Mouse (Mus musculus) cerebellum, adult 8-10 months (tissue): ENCODE data around the gene Wdr45.
"Not testable (repeated sequence)": the region's sequence is repeated elsewhere in the genome, so short reads cannot be mapped to it uniquely, and the experiment has no call there.

Source experiments
- DNase-seq: peaks from one replicate; pipeline ENCODE4 v3.0.0; 2022

Gene Wdr45

DNA sequence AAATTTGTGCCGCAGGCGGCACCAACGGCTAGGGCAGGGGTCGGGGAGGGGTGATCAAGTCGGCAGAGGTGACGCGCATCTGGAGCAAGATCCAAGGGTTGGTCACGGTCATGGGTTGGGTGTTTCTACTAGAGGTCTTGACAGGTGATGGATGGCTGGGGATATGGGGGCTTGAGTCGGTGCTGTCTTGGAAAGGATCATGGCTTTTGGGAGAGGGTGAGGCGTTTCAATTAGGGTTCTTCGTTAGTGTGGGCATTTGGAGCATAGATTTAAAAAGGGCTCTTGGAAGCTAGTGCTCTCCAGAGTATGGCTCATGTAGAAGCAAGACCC lies 8.1 kb downstream of the Wdr45 start:
- DNase-seq: no peak

DNA sequence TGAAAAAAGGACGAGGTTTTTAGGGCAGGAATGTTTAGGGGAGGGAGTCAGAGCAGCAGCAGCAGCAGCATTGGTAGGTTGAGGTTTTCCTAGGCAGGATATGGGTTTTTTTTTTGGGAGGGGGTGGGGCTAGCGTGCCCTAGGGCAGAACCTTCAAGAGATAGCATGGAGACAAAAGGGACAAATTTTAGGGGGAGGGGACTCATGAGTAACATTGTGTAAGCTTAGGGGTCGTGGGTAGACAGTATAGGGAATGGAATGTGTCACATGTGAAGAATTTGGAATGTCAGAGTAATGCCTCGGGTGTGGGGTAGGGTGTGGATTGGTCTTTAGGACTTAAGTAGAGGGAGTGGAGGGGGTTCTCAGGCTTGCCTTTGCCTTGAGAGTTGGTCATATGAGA lies 8.6 kb downstream of the Wdr45 start:
- no peak for DNase-seq

DNA sequence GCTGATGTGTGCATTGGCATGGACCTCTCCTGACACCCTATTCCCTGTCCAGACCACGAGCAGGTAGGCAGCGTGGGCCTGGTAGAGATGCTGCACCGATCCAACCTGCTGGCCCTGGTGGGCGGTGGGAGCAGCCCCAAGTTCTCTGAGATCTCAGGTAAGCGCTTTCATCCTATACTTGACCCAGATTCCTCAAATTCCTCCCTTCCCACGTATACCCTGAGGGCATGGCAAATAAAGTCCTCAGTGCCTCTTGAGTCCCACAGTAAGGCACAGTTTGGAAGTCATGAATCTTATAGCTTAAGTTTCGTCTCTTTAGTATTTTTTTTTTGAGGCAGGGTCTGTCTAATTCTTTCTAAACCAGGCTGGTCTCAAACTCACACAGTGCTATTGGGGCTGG lies 10.0 kb downstream of the Wdr45 start:
- DNase-seq: no peak

DNA sequence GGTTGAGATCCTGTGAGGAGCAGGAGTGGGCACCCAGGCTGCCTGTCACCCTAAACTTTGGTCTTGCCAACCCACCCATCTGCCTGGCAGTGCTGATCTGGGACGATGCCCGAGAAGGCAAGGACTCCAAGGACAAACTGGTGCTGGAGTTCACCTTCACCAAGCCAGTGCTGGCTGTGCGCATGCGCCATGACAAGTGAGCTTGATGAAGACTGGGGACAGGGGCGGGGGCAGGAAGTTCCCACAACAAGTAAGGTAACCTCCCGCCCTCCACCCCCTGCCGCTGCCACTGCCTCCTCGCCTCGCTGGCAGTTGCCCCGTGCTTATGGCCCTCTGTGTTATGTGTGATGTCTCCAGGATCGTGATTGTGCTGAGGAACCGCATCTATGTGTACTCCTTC lies 11.7 kb downstream of the Wdr45 start:
- DNase-seq: no peak

DNA sequence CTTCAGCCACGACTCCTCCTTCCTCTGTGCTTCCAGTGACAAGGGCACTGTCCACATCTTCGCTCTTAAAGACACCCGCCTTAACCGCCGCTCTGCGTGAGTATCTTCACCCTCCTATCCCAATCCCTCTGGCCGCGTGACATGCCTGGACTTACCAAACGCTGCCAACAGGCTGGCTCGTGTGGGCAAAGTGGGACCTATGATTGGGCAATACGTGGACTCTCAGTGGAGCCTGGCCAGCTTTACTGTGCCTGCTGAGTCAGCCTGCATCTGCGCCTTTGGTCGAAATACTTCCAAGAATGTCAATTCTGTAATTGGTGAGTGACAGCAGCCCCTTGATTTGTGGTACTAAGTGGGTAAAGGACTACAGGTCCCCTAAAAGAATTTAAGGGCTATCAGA lies 13.0 kb downstream of the Wdr45 start:
- DNase-seq: no peak

DNA sequence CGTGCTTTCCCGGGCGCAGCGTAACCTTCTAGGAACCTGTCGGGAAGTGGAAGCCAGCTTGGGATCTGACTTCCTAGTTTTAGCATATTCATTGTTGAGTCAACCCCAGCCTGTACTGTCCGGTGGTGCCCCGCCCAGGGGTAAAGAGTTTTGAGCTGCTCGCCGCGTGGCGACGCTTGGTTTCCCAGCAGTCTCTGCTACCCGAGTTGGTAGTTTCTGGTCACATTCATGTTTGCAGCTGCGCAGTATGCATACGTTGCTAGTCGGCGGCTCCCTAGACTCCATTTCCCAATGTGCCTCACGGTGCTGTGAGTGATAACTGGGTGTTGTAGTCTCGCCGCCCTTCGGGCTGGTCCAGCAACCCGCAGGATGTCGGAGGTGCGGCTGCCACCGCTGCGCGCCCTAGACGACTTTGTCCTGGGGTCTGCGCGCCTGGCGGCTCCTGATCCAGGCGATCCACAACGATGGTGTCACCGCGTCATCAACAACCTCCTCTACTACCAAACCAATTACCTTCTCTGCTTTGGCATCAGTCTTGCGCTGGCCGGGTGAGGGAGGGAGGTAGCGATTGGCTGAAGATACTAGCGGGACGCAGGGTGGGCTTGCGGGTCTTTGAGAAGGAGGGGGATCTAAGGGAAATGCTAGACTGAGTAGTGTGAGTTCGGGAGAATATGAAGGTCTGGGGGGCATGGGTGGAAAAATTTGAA lies 14.2 kb downstream of the Wdr45 start, which contains the start of gene Praf2:
Gene Praf2, plus strand, starts transcription at position 225 of the 707 bp plus-strand sequence.
- peak; percentile 60 for DNase-seq

DNA sequence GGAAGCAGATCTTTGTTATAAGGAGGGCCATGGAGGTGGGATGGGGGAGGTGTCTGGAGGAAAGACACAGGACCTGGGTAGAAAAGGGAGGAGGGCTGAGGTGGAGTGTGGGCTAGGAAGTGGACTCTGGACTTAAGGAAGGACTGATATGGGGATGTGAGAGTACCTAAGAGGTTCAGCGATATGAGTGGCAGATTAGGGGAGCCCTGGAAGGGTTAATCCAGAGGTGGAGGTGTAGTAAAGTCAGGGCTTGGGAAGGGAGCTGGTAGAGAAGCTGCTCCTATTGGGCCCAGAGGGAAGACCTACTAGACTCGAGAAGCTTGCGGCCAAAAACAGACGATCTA lies 14.8 kb downstream of the Wdr45 start:
- no peak for DNase-seq

DNA sequence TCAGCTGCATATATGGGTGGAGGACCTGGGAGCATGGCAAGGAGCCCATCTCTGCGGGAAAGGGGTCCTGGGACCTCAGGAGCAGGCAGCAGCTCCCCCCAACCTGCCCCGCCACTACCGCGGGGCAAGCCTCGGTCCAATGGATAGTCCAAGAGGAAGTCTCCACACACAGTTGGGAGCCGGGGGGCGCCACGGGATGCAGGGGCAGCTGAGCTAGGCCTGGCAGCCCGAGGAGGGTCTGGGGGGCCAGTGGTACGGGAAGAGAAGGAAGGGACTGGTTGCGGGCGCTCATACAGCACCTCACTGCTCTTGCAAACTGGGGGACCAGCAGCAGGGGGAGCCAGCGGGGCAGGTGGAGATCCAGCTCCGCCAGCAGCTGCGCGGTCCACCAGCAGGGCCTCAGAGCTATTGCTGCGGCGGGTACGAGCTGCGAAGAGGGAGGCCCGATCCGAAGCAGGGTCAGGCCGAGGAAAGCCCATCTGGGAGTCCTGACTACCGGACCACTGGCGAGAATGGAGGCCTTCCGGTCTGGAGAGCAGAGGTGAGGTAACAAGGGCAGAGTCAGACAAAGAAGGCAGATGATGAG lies 19.5 kb downstream of the Wdr45 start:
- DNase-seq: peak; percentile 53

DNA sequence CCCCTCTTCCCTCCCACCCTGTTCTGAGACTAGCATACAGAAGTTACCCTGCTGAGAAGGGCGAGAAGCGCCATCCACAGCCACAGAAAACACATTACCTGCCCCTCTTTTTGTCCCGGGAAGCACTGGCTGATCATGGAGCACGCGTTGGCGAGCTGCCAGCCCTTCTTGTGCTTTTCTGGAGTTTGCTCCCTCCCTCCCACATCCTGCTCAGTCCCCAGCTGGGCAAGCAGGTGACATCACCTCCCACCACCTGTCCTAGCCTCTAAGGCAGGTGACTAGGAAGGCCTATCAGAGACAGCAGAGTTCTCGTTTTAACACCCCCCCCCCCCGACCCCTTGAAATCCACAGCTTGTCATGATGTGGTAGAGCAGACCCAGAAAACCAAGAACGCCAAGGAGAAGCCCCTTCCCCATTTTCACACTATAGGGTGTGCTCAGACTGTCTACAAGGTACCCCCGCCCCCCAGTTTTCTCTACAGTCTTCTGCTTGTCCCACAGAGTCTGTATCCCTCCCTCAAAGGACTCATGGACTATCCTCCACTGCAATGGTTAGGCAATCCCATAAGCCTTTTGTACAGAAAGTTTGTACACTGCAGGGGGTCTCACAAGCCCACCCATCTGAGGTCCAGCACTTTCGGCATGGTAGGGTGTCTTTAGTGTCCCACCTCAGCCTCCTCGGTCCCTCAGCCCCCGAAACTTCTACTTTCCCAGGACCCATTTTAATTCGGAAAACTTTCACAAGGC lies 25.4 kb downstream of the Wdr45 start:
- DNase-seq: peak; percentile 80

DNA sequence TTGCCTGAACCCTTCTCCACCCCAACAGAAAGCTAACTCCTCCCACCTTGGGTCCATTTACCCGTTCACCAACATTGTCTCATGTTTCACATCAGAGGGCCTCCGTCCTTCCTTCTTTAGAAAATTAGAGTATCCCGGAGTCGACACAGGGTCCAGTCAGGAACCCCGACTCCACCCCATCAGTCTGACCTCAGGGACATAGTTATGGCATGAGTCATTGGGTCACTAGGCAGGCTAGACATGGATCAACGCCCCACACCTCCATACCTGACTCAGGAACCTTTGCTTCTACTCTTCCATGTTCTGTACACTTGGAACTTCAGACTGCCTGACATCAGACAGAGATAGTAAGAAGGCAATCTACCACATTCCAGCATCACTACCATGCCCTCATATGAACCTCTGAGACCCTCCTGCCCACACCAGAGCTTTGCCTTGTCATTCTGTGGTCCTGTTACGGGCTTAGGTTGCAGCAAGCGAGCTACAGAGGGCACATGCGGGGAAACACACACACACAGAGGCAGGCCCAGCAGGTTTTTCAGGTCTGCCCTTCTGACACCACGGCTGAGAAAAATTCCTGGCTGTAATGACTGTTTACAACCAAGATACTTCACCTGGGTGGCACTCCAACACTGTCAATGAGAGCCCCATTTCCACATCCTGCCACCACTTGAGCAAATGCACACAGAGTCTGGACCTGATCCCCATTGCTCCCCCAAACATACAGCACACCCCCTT lies 26.1 kb downstream of the Wdr45 start:
- DNase-seq: no peak

DNA sequence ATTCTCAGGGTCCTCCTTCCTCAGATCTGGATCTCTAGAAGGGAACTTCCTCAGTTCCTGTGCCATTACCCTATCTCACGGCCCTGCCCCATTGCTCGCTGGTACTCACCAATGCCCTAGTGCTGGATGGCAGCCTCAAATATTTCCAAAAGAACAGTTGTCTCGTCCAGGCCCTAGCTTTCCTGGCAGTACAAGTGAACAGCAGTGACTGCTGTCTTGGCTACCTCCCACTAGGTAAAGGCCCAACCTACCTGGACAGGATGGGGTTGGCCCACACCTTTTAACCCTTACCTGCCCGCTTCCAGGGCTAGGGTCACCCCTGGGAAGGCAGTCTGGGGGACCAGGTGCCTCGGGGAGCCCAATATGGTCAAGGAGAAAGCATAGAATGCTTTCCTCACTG lies 27.0 kb downstream of the Wdr45 start:
- DNase-seq: peak; percentile 53

DNA sequence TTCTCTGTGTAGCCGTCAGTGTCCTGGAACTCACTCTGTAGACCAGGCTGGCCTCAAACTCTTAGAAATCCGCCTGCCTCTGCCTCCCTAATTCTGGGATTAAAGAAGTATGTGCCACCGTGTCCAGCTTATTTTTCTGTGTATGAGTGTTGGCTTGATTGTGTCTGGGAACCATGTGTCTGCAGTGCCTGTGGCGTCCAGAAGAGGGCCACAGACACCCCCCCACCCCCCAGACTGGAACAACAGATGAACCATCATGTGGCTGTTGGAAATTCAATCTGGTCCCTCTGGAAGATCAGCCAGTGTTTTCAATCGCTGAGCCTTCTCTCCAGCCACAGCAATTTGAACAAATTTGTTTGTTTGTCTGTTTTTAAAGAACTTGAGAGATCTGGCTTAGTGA lies 29.3 kb downstream of the Wdr45 start:
- DNase-seq: no peak

DNA sequence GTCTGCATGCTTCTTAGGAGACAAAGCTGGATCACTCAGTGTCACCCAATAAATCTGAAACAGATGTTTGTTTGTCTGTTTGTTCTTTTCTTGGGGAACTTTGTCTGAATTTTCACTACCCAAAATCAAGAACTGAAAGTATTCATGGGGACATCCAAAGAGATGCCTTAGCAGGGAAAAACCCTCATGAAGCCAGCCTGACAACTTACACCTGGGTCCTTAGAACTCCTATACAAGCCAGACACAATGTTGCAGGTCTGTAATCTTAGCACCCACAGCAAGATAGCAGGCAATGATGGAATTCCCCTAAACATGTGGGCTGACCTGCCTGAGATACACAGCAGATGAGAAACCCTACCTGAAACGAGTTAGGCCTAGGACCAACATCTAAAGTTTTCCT lies 30.8 kb downstream of the Wdr45 start:
- no peak for DNase-seq

DNA sequence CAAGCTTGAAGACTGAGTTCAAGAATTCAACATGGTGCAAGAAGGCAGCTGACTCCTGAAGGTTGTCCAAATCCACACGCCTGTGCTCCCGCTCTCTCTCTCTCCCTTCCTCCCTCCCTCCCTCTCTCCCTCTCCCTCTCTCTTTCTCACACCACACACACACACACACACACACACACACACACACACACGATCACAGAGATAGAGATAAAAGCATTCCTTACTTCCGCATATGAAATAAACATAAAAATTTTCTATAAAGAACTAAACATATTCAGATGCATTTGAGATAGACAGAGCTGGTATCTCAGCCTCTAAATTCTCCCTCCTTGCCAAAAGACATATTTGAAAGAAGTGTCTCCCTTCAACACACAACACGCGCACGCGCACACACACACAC lies 31.3 kb downstream of the Wdr45 start:
- no peak for DNase-seq

DNA sequence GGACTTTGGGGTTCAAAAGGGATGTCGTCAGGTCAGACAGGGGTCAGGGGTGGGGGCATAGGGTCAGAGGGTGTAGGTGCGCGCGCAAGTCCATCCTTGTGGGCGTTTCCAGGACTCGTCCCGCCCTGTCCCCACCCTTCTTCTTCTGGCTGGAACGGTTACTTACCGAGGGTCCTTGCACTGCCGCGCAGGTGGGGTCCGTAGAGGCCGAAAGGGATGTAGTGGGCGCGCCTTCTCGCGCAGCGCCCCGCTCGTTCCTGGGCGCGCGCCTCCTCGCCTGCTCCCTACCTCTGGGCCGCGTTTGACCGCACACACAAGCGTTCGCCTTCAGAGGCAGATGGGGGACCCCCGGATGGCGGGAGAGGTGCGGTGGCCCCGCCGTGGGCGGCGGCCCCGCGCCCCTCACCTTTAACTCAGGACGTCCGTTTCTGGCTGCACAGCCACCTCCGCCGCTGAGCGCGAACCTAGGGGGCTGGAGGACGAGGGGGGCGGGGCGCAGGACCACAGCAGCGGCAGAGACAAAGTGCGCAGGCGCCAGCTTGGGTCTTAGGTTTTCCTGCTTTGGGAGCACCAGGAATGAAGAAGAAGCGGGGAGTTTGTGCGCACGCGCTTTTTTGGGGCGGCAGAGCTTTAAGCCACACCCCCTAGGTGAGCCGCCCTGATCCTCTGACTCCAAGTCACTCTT lies 36.4 kb downstream of the Wdr45 start, which contains the start of gene Ccdc120:
Gene Ccdc120, minus strand, starts transcription at position 474 of the 685 bp plus-strand sequence.
- DNase-seq: peak; percentile 76

DNA sequence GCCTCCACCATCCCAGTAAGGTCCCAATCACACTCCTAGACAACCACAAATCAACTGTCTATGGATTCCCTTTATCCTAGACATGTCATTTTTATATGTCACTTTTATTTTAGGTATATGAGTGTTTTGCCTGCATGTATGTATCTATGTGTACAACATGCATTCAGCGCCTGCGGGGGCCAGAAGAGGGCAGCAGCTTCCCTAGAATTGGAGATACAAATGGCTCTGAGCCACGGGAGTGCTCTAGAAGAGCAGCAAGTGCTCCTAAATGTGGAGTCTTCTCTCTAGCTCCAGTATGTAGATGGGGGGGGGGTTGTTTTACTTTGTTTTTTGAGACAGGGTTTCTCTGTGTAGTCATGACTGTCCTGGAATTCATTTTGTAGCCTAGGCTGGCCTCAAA lies 39.5 kb downstream of the Wdr45 start:
- DNase-seq: not testable (repeated sequence)

DNA sequence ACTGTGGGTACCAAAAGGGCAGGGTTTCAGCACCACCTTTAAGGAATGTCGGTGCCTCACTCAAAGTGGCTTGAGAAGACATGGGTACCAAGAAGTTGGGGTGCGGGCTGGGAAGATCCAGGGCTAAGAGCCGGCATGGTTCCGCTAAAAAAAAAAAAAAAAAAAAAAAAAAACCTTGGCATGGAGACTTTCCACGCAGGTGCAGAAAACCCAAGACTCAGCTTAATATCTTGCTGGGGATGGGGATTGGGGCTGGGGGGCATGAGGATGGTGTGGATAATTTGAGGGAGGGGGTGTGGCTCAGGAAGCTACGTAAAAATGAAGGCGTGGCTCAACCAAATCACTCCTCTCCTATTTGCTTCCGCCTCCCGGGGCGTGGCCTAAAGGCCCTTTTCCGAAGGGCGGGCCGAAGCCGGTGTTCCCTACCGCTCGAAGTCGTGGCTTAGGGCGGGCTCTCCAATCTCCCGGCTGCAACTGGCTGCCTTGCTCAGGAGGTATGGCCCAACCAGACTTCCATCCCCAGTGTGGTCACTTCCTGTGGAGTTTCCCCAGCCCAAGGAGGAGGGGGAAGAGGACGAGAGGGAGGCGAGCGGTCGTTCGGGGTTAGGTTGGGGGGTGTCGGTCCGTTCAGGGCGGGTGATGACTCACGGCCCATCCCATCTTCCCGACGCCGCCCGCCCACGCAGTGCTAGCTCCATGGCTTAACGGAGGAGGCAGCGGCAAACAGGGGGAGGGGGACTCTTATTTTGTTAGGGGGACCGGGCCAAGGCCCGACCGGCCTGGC lies 48.2 kb downstream of the Wdr45 start, which contains the start of gene Tfe3:
Gene Tfe3, plus strand, starts transcription at position 424 of the 784 bp plus-strand sequence.
- peak; percentile 86 for DNase-seq

DNA sequence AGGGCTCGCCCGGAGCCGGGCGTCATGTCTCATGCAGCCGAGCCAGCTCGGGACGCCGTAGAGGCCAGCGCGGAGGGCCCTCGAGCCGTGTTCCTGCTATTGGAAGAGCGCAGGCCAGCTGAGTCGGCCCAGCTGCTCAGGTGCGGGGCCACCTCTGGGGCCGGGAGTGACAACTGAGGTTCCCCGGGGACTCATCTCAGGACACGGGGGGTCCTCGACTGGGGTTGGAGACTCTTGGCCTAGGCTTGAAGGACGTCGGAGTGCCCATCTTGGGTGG lies 48.7 kb downstream of the Wdr45 start:
- DNase-seq: no peak

DNA sequence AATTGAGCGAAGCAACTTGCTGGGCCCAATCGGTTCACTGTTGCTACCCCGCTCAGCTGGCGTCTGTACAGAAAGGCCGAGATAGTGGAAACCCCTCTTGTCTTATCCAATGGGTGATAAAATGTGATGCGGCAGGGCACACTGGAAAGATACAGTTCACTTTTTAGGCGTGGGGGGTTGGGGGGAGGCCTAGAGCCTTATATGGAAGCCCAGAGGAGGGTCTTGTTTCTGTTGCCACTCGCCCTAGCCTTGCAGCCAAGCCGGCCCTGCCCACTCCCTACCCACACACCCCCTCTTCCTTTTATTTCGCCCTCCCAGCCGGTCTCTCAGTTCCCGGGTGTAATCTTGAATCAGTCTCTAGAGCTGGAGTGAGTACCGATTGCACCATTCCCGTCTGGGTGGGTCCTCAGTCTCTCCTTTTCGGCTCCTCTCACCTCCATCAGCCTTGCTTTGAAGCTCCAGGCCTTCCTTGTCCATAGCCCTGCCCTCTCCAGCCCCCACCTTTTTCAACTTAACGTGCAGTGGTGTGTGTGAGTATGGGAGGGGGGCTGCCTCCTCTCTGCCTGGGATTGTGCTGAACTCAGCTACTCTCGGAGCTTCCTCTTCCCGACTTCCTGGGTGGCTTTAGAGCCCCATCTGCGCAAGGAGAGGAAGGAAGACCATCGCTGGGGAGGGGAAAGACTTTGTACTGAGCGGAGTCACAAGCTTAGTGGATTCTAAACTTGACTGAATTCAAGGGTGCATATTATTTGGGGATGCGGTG lies 49.7 kb downstream of the Wdr45 start:
- DNase-seq: no peak

DNA sequence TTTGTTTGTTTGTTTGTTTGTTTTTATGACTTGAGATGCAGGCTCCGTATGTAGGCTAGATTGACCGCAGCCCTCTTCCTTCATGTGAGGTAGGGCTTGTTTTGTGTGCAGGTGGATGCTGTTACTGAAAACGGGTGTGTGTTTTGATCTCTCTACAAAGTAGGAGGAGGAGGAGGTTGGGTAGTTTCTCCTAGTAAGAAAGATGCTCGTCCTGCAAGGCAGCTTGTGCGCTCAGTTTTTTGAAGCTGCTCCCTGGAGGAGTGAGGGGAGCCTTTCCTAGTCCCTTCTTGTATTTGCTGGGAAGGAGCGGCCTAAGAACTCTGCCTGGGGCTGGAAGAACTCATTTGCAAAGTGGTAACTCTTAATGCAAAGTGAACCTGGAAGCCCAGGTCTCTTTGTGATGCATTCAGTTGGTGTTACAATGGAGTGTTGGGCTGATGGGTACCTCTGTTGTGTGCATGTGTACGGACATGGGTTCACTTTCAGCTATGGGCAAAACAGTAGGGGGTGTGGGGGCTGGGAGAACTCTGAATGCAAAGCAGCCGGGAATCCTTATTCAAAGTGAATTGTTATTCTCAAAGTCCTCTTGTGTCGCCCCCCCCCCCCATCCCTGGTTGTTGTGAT lies 50.6 kb downstream of the Wdr45 start:
- no peak for DNase-seq

DNA sequence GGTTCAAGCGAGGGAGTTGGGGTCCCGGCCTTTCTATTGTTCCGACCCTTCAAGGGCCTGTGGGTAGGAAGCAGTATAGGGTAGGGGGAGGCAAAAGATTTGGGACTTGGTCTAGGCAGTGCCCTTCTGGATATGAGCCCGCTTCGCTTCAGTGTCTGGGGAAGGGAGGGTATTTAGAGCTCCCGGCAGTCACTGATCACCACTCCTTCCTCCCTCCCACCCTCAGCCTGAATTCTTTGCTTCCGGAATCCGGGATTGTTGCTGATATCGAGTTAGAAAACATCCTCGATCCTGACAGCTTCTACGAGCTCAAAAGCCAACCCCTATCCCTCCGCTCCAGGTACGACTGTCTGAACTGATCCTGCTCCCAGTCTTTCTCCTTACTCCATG lies 51.1 kb downstream of the Wdr45 start:
- DNase-seq: no peak
